Mouse (Mus musculus): ENCODE results near the gene Mfsd11.

GRCm38 (mm10) chr11:116810983-116811901, 41.0 kb upstream of the Mfsd11 start:
- TF ChIP-seq POLR2A (IDR thresholded peaks at IDR 0.05; ENCODE audit: control insufficient read depth, low read depth, low read length) (no peak; the same call in 1 of the 2 replicates), CTCF (IDR thresholded peaks at IDR 0.05; ENCODE audit: control insufficient read depth, insufficient read depth, insufficient replicate concordance, low read depth, low read length) (no peak)

Data from testis, adult 2 months (tissue).